Mouse (Mus musculus): ENCODE measurements around the gene Dcaf1. TPM values are rescaled to one million over a fixed set of nuclear protein-coding genes. Genes with fewer than 3 reads are reported as not detected.

Dcaf1 gene
- polyA plus RNA-seq (2015; fragmentation: Illumina TruSeq; extraction: RNeasy Lipid Tissue Mini Kit (QIAGEN cat#74804); ENCODE audit: insufficient read depth, low read depth, low replicate concordance): 7.4 TPM

GRCm38 (mm10) chr9:106821618-106822380, at the start of gene Dcaf1:
Dcaf1 (plus strand) TSS chr9:106821874.

GRCm38 (mm10) chr9:106788812-106789321, 32.8 kb upstream of the Dcaf1 start, which contains the start of gene Rad54l2:
Rad54l2 (minus strand) TSS chr9:106789194.

DNA sequence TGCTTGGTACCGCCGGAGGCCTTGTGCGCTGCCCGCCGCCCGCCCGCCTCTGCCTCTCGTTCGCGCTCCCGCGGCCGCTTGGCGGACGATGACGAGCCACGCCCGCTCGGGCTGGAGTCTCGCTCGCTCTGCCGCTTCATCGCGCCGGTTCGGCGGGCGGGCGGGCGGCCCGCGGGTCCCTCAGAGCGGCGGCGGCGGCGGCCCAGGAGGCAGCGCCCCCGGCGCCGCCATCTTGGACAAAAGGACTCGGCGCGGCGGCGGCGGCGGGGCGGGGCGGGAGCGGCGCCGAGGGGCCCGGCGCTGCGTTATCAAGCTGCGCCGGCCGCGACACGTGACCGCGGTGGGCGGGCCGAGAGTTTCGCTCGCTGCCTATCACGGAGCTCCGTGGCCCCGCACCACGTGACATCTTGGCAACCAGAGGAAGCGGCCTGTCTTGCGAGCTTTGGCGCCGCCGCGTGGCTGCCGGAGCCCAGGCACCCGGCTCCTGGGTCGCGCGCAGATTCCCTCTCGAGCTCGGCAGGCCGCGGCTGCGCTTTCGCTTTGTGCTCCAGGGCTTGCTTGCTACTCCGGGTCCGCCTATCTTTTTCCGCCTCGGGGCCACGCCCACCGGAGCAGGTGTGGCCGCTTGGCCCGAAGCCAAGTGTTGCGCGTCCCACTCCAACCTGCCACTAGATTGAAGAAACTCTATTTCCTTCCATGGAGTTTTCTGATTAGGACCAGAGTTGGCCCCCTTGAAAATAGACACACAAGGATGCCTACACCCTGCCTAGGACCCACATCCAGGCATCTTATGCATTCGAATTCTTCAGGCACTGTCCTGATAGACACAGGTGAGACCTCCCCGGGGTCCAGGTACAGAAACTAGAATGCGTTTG, 65.4 kb downstream of the Dcaf1 start, which contains the start of gene Rbm15b:
Rbm15b (minus strand) TSS at position 601 of the 875 bp plus-strand sequence.

GRCm38 (mm10) chr9:106891829-106892551, 70.3 kb downstream of the Dcaf1 start, which contains the start of gene Manf:
Manf (minus strand) TSS chr9:106891979.

Other genes with a start within 250 kb of the Dcaf1 start
- gene Iqcf6, start 195.3 kb upstream of the Dcaf1 start, polyA plus RNA-seq (2015; fragmentation: Illumina TruSeq; extraction: RNeasy Lipid Tissue Mini Kit (QIAGEN cat#74804); ENCODE audit: insufficient read depth, low read depth, low replicate concordance): not detected
- not detected for gene Grm2, start 165.8 kb upstream of the Dcaf1 start, polyA plus RNA-seq (2015; fragmentation: Illumina TruSeq; extraction: RNeasy Lipid Tissue Mini Kit (QIAGEN cat#74804); ENCODE audit: insufficient read depth, low read depth, low replicate concordance)
- gene Tex264, start 135.9 kb upstream of the Dcaf1 start, polyA plus RNA-seq (2015; fragmentation: Illumina TruSeq; extraction: RNeasy Lipid Tissue Mini Kit (QIAGEN cat#74804); ENCODE audit: insufficient read depth, low read depth, low replicate concordance): 18.5 TPM
- gene Rad54l2, start 32.7 kb upstream of the Dcaf1 start, polyA plus RNA-seq (2015; fragmentation: Illumina TruSeq; extraction: RNeasy Lipid Tissue Mini Kit (QIAGEN cat#74804); ENCODE audit: insufficient read depth, low read depth, low replicate concordance): 2.5 TPM
- 5.0 TPM for gene Rbm15b, start 65.6 kb downstream of the Dcaf1 start, polyA plus RNA-seq (2015; fragmentation: Illumina TruSeq; extraction: RNeasy Lipid Tissue Mini Kit (QIAGEN cat#74804); ENCODE audit: insufficient read depth, low read depth, low replicate concordance)
- gene Manf, start 70.1 kb downstream of the Dcaf1 start, polyA plus RNA-seq (2015; fragmentation: Illumina TruSeq; extraction: RNeasy Lipid Tissue Mini Kit (QIAGEN cat#74804); ENCODE audit: insufficient read depth, low read depth, low replicate concordance): 139 TPM